Mouse (Mus musculus): ENCODE results near the gene Hsf5. TPM values are rescaled to one million over a fixed set of nuclear protein-coding genes. Genes with fewer than 3 reads are reported as not detected.

The Hsf5 gene
- polyA plus RNA-seq, 1 experiment = 0.12 TPM

DNA sequence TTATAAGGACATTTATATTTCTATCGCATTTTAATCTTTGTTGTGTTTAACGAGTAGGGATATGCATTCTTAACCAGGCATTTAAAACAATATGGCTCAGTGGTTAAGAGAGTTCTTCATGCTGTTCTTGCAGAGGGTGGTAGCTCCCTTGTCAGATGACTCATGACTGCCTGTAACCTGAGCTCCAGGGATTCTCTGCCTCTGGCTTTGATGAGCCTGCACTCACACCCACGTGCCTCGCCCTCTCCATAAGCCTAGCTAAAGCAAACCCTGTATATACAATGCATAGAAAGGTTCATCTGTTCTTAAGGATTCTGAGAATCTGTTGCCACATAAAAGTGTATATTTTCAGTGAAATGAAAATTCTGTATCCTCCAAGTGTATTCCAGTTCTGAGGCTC, 6.2 kb downstream of the Hsf5 start:
- Histone ChIP-seq H3K4me3 (ENCODE audit: insufficient read depth, low read length) (no peak overlapping the region), H3K27ac (ENCODE audit: insufficient read depth, low read length) (no peak overlapping the region), H3K4me1 (ENCODE audit: control insufficient read depth, insufficient read depth, low read length) (peaks cover 9% of the 10 kb centered on the region; the same call in 1 of the 2 replicates)
- TF ChIP-seq CTCF (IDR thresholded peaks at IDR 0.05; ENCODE audit: borderline replicate concordance, insufficient read depth, low read length) (no peak), POLR2A (IDR thresholded peaks at IDR 0.05; ENCODE audit: low read depth, low read length) (no peak)

- peak; percentile 42; the same call in 1 of the 2 replicates for TF ChIP-seq CTCF (IDR thresholded peaks at IDR 0.05; ENCODE audit: borderline replicate concordance, insufficient read depth, low read length)
- TF ChIP-seq POLR2A (IDR thresholded peaks at IDR 0.05; ENCODE audit: low read depth, low read length) = no peak
- H3K4me1 ChIP-seq (ENCODE audit: control insufficient read depth, insufficient read depth, low read length) = no peaks in the 10 kb centered on the region
Measured at GRCm38 (mm10) chr11:87629859-87630258, 12.9 kb downstream of the Hsf5 start.

DNA sequence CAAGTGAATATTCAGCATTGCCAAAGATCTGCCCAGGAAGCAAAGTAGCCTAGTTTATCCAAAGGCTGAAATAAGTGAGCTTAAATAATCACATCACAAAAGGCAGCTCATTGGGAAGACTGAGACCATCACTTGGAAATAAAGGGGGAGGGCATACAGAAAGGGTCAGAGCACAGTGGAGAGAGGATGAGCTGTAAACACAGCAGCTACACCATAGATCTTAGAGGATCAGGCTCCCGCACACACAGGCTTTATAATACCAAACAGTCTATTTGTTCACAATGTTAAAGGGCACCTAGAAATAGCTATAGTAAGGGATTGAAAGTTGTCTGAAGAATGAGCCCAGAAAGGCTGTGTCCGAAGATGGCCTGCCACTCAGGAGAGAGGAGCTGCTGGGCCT, 21.8 kb downstream of the Hsf5 start:
- TF ChIP-seq POLR2A (IDR thresholded peaks at IDR 0.05; ENCODE audit: low read depth, low read length) (no peak), CTCF (IDR thresholded peaks at IDR 0.05; ENCODE audit: borderline replicate concordance, insufficient read depth, low read length) (no peak)
- H3K4me1 ChIP-seq (ENCODE audit: control insufficient read depth, insufficient read depth, low read length) = no peaks in the 10 kb centered on the region
- H3K4me3 ChIP-seq (ENCODE audit: insufficient read depth, low read length) = peak overlapping the region; percentile 35
- no peak overlapping the region for H3K27ac ChIP-seq (ENCODE audit: insufficient read depth, low read length)

More at GRCm38 (mm10) chr11:87629859-87630258, 12.9 kb downstream of the Hsf5 start:
- H3K4me3 ChIP-seq (ENCODE audit: insufficient read depth, low read length) = no peak overlapping the region
- H3K27ac ChIP-seq (ENCODE audit: insufficient read depth, low read length) = no peak overlapping the region

DNA sequence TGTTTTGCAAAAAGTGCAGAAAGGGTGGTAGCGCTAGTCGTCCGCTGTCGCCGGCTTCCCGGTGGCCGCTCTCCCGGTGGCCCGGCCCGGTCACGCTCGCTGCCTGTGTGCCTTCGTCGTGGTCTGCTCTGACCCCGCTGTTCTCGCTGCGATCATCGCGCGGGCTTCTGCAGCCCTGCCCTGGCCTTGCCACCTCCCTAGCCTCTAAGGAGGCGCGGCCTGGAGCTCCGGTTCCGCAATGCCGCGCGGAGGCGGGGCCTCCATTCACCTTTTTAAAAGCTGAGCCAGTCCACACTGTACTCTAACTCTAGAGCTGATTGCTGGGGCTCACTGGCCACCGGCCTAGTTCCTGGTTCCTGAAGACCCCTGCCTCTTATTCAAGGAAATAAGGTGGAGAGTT, 22.2 kb downstream of the Hsf5 start:
- H3K4me3 ChIP-seq (ENCODE audit: insufficient read depth, low read length) = peak overlapping the region; percentile 35
- H3K27ac ChIP-seq (ENCODE audit: insufficient read depth, low read length) = no peak overlapping the region
- no peaks in the 10 kb centered on the region for H3K4me1 ChIP-seq (ENCODE audit: control insufficient read depth, insufficient read depth, low read length)
- TF ChIP-seq CTCF (IDR thresholded peaks at IDR 0.05; ENCODE audit: borderline replicate concordance, insufficient read depth, low read length) (no peak), POLR2A (IDR thresholded peaks at IDR 0.05; ENCODE audit: low read depth, low read length) (peak; percentile 73)

- no peaks in the 10 kb centered on the region for H3K4me1 ChIP-seq (ENCODE audit: control insufficient read depth, insufficient read depth, low read length)
Measured at GRCm38 (mm10) chr11:87642865-87643264, 25.9 kb downstream of the Hsf5 start.

DNA sequence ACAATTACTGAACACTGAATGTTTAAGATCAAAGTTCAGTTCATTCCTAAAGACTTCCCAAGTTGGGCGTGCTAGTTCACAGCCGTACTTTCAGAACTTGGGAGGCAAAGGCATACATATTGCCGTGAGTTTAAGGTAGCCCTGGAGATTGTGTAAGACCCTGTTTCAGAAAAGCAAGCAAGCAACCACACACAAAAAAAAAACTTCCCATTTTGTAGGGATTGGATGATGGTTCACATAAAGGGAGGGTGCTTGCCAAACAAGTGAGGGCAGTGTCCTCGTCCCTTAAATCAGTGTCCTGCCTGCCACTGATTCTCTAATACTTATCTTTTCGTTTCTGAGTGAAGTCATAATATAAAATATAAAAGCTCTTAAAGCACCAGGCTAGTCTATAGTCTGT, 37.7 kb downstream of the Hsf5 start:
- H3K4me3 ChIP-seq (ENCODE audit: insufficient read depth, low read length) = no peak overlapping the region
- H3K4me1 ChIP-seq (ENCODE audit: control insufficient read depth, insufficient read depth, low read length) = no peaks in the 10 kb centered on the region
- TF ChIP-seq POLR2A (IDR thresholded peaks at IDR 0.05; ENCODE audit: low read depth, low read length) = no peak
- no peak overlapping the region for H3K27ac ChIP-seq (ENCODE audit: insufficient read depth, low read length)

More at GRCm38 (mm10) chr11:87642865-87643264, 25.9 kb downstream of the Hsf5 start:
- H3K27ac ChIP-seq (ENCODE audit: insufficient read depth, low read length) = no peak overlapping the region
- H3K4me3 ChIP-seq (ENCODE audit: insufficient read depth, low read length) = no peak overlapping the region
- TF ChIP-seq CTCF (IDR thresholded peaks at IDR 0.05; ENCODE audit: borderline replicate concordance, insufficient read depth, low read length) = no peak
- no peak for TF ChIP-seq POLR2A (IDR thresholded peaks at IDR 0.05; ENCODE audit: low read depth, low read length)

GRCm38 (mm10) chr11:87659216-87659615, 42.3 kb downstream of the Hsf5 start:
- no peak overlapping the region for H3K4me3 ChIP-seq (ENCODE audit: insufficient read depth, low read length)
- no peak for TF ChIP-seq POLR2A (IDR thresholded peaks at IDR 0.05; ENCODE audit: low read depth, low read length)
- H3K4me1 ChIP-seq (ENCODE audit: control insufficient read depth, insufficient read depth, low read length) = no peaks in the 10 kb centered on the region
- no peak overlapping the region for H3K27ac ChIP-seq (ENCODE audit: insufficient read depth, low read length)

DNA sequence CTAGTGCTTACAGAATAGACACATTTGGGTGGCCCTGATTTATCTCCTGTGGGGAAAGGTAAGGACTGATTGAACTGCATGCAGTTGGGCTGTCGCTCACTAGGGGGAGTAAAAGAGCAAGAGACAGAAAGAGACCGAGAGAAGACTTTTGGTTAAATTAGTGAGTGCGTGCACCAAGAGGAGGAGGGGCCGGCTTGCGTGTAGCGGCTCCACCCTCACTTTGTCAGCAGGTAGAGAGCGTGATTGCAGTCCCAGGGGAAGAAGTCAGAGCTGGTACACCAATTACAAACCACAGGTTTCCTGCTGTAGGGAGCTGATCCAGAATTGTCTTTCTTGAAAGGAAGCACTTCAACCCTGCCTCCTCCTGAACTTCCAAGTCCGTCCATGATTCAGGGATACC, 45.4 kb downstream of the Hsf5 start, which contains the start of gene Rnf43:
Gene Rnf43 (plus strand): TSS at position 316 of the 400 bp plus-strand sequence.
- Histone ChIP-seq H3K4me1 (ENCODE audit: control insufficient read depth, insufficient read depth, low read length) (no peaks in the 10 kb centered on the region), H3K27ac (ENCODE audit: insufficient read depth, low read length) (no peak within 1 kb of the TSS), H3K4me3 (ENCODE audit: insufficient read depth, low read length) (peak within 1 kb of the TSS; percentile 43)
- TF ChIP-seq CTCF (IDR thresholded peaks at IDR 0.05; ENCODE audit: borderline replicate concordance, insufficient read depth, low read length) = no peak
- TF ChIP-seq POLR2A (IDR thresholded peaks at IDR 0.05; ENCODE audit: low read depth, low read length) = peak; percentile 19; the same call in 1 of the 2 replicates

DNA sequence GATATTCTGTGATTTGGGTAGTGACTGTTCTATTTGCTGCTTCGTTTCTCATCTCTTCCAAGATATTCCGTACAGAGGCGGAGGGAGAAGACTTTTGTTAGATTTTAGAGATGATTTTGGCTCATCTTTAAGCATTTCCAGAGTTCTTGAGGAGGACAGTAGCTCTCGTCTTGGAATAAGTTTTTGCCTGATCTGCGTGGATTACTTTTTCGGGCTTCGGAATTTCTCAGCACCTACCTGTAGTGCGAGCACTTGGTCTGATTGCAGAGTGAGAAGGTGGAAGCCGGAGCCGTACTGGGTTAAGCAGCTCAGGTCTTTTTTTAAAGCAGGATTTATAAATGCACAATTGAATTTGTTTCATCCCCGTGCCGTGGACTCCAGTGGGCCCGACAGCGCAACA, 45.9 kb downstream of the Hsf5 start:
- Histone ChIP-seq H3K4me1 (ENCODE audit: control insufficient read depth, insufficient read depth, low read length) (no peaks in the 10 kb centered on the region), H3K4me3 (ENCODE audit: insufficient read depth, low read length) (peak overlapping the region; percentile 43), H3K27ac (ENCODE audit: insufficient read depth, low read length) (no peak overlapping the region)
- TF ChIP-seq CTCF (IDR thresholded peaks at IDR 0.05; ENCODE audit: borderline replicate concordance, insufficient read depth, low read length) (no peak), POLR2A (IDR thresholded peaks at IDR 0.05; ENCODE audit: low read depth, low read length) (0 out of 2 replicates have a peak, but pooled peaks have one; percentile 4)

DNA sequence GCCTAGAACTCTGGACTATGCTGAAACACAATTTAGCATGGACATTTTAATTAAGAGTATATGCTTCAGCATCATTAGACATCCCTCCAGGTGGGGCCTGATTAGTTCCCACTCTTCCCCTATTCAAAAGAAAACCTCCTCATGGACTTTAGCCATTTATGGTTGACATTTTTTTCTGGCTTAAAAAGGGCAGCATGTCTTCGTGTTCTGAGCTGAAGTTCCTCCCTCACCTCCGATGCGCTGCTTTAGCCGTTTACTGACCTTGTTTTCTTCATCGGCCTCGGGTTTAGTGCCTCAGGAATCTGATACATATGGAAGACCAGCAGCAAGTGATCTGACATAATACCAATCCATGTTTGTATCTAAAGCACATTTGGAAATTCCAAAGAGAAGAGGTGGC, 47.0 kb downstream of the Hsf5 start:
- TF ChIP-seq POLR2A (IDR thresholded peaks at IDR 0.05; ENCODE audit: low read depth, low read length) = no peak
- TF ChIP-seq CTCF (IDR thresholded peaks at IDR 0.05; ENCODE audit: borderline replicate concordance, insufficient read depth, low read length) = no peak
- H3K4me3 ChIP-seq (ENCODE audit: insufficient read depth, low read length) = no peak overlapping the region
- H3K4me1 ChIP-seq (ENCODE audit: control insufficient read depth, insufficient read depth, low read length) = peaks cover 2% of the 10 kb centered on the region
- no peak overlapping the region for H3K27ac ChIP-seq (ENCODE audit: insufficient read depth, low read length)

GRCm38 (mm10) chr11:87664521-87664920, 47.6 kb downstream of the Hsf5 start:
- TF ChIP-seq CTCF (IDR thresholded peaks at IDR 0.05; ENCODE audit: borderline replicate concordance, insufficient read depth, low read length) (no peak), POLR2A (IDR thresholded peaks at IDR 0.05; ENCODE audit: low read depth, low read length) (no peak)
- Histone ChIP-seq H3K4me3 (ENCODE audit: insufficient read depth, low read length) (no peak overlapping the region), H3K27ac (ENCODE audit: insufficient read depth, low read length) (no peak overlapping the region), H3K4me1 (ENCODE audit: control insufficient read depth, insufficient read depth, low read length) (peaks cover 2% of the 10 kb centered on the region)

All from embryonic fibroblast, embryonic 13.5 days (primary cell).